Mouse (Mus musculus) left cerebral cortex, adult 2 months (tissue): ENCODE results near the gene Tex19.2. TPM values are rescaled to one million over a fixed set of nuclear protein-coding genes. Genes with fewer than 3 reads are reported as not detected.

Experiments
- DNase-seq, 2 experiments: peaks; one replicate each; pipeline ENCODE4 v3.0.0; 2021 to 2022; ENCODE audit warnings: low spot score in 2 of 2, mixed read lengths in 1 of 2; ENCODE audit errors: extremely low spot score in 1 of 2
- H3K27ac ChIP-seq: fragments of 200-600 bp; 2 replicates; pipeline ENCODE4 v1.8.1; 2022
- H3K4me3 ChIP-seq: fragments of 200-600 bp; 2 replicates; pipeline ENCODE4 v1.8.1; 2022
- CTCF ChIP-seq: fragments of 200-600 bp; IDR thresholded peaks from 2 replicates; pipeline ENCODE4 v1.8.1; 2022; ENCODE audit warnings: antibody characterized with exemption, mild to moderate bottlenecking, moderate library complexity
- intact Hi-C: fragments of 180-260 bp; cut with DNase I; formaldehyde crosslinking; loops from one replicate; pipeline ENCODE4 v1.15.1; 2025
- long read RNA-seq, 2 experiments: library from polyadenylated mRNA; stranded (forward); transcript quantifications; one replicate each; pipeline ENCODE4 v2.0.0; 2021; ENCODE audit warnings: borderline mapping rate in 2 of 2
- total RNA-seq, 2 experiments: library from RNA; stranded (reverse); gene quantifications; 2 replicates each; pipeline ENCODE4 v1.2.3; 2021

Gene Tex19.2
- total RNA-seq, result not detected
- long read RNA-seq, experiment 1, result 0 reads
- long read RNA-seq, experiment 2, result 0 reads

DNA sequence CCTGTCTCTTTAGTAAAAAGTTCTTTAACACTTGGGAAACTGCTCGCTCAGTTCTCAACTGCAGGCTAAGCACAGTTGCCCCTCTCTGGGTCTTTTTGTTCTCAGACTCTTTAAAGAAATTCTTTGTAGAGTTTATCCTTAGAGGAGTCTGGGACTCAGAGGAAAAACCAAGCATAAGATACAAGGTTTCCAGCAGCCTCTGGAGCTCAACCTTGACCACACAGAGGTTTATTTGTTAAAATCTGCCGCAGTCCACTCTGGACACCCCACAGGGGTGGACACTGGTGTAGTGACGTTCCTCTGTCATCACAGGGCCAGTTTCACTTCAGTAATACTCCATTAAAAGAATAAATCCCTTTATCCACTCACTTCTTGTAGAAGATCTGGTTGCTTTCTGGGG lies at the start of gene Tex19.2:
Tex19.2 (minus strand) TSS at position 101 of the 400 bp plus-strand sequence.
- Histone ChIP-seq H3K27ac (no peak within 1 kb of the TSS), H3K4me3 (no peak within 1 kb of the TSS)
- no peak for DNase-seq
- intact Hi-C loops, result no loop called here
- TF ChIP-seq CTCF, result no peak

DNA sequence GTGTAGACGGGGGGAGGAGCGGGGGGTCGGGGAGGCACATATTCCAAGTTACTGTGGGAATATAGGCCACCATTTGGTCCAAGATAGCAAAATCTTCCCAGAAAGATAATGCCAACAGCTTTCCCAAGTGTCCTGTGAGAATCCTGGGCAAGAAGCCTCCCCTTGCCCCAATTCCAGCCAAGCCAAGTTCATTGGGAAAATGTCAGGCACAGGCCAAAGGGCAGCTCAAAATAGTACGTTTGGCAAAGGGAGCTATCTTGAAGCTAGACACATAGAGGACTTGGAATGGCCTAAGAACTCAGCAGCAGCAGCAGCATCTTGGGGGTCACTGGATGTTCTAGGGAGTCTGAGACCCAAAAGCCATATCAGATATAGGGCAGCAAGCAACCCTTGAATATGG lies 45.3 kb upstream of the Tex19.2 start:
- intact Hi-C loops, result no loop called here

DNA sequence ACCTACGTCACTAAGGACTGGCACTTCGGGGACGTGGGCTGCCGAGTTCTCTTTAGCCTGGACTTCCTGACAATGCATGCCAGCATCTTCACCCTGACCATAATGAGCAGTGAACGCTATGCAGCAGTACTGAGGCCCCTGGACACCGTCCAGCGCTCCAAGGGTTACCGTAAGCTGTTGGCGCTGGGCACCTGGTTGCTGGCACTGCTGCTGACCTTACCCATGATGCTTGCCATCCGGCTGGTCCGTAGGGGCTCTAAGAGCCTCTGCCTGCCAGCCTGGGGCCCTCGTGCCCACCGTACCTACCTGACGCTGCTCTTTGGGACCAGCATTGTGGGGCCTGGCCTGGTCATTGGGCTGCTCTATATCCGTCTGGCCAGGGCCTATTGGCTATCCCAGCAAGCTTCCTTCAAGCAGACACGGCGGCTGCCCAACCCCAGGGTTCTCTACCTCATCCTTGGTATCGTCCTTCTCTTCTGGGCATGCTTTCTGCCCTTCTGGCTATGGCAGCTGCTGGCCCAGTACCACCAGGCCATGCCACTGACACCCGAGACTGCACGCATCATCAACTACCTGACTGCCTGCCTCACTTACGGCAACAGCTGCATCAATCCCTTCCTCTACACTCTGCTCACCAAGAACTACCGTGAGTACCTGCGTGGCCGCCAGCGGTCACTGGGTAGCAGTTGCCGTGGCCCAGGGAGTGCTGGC lies 42.3 kb upstream of the Tex19.2 start:
- intact Hi-C loops, result no loop called here
- no peak for TF ChIP-seq CTCF

More for the DNA sequence above, 45.3 kb upstream of the Tex19.2 start:
- no peak for DNase-seq
- no peak overlapping the region for H3K4me3 ChIP-seq
- no peak for TF ChIP-seq CTCF
- no peak overlapping the region for H3K27ac ChIP-seq

DNA sequence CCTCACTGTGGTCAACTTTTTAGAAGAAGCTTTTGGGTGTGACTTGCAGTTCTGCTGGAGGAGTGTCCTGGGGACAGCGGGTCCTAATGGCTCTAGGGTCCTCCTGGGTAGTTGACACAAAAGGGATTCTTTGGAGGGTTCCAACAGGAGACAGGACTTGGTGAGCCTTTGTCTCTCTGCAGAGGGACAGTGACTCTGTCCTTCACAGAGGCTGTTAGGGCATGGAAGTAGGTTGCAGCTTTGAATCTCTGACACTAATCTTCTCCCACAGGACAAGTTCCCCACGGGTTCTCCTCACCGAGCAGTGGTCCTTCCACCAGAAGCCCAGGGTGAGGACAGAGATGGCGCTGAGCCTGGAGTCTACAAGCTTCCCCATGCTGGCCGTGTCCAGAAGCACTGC lies 41.5 kb upstream of the Tex19.2 start, which contains the start of gene Uts2r:
Uts2r (plus strand) TSS at position 301 of the 400 bp plus-strand sequence.
- Histone ChIP-seq H3K4me3 (no peak within 1 kb of the TSS), H3K27ac (no peak within 1 kb of the TSS)
- intact Hi-C loops, result no loop called here
- no peak for DNase-seq
- no peak for TF ChIP-seq CTCF

More for the DNA sequence above, 42.3 kb upstream of the Tex19.2 start:
- Histone ChIP-seq H3K4me3 (no peak overlapping the region), H3K27ac (no peak overlapping the region)
- DNase-seq, result no peak

DNA sequence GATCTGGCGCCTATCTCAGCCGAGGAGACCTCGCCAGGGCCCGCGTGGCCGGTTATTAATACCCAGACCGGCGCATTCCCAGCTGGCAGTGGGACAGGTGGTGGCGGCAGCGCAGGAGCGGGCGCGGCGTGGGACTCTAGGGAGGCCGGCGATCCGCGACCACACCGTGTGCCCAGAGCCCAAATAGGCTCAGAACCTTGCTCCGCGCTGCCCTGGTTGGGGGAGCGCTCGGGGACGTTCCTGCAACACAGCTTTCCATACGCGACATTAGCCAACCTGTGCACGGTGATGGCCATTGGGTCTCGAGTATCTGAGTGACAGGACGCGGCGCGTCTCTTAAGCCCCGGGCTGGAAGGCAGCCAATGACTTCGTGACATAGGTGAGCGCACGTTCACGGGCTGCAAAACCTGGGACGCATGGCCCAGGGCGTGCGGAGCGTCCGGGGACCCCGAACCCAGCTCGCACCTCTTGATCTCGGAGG lies 38.0 kb upstream of the Tex19.2 start:
- Histone ChIP-seq H3K27ac (no peak overlapping the region), H3K4me3 (peak overlapping the region; percentile 16)
- TF ChIP-seq CTCF, result no peak
- intact Hi-C loops, result no loop called here
- no peak for DNase-seq

DNA sequence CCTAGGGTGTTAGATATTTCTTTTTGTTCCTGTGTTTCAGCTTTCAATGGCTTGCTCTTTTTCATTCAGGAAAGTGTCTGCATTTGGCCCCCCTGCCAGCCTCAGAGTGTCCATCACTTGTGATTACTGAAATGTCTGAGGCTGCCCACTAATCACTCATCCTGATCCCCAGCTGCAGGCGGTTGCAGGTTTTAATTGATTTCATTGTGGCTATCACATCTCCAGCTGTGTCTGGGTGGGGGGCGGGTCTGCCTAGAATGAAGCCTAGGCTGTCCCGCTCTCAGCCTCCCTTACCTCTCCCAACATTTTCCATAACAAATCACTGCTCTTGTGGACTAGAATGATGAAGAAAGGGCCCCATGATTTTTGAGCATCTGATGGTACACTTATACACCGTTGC lies 35.7 kb upstream of the Tex19.2 start:
- no peak for TF ChIP-seq CTCF
- intact Hi-C loops, result no loop called here
- no peak for DNase-seq
- Histone ChIP-seq H3K4me3 (no peak overlapping the region), H3K27ac (no peak overlapping the region)

DNA sequence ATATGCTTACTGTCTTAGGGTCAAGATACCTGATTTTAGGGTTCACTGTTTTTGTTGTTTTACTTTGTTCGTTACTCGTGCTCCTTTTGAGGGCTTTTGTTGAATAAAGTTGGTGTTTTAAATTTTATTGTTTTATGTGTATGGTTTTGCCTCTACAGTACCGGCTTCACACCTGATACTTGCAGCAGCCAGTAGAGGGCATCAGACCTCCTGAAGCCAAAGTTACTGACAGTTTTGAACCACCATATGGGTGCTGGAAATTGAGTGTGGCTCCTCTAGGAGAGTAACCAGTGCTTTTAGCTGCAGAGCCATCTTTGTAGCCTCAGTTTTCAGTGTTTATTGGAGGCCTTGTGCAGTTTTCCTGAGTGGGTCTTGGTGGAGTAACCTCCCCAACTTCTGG lies 29.7 kb upstream of the Tex19.2 start:
- H3K27ac ChIP-seq, result no peak overlapping the region
- no peak for DNase-seq
- TF ChIP-seq CTCF, result peak; percentile 37
- intact Hi-C loops, result no loop called here
- no peak overlapping the region for H3K4me3 ChIP-seq

DNA sequence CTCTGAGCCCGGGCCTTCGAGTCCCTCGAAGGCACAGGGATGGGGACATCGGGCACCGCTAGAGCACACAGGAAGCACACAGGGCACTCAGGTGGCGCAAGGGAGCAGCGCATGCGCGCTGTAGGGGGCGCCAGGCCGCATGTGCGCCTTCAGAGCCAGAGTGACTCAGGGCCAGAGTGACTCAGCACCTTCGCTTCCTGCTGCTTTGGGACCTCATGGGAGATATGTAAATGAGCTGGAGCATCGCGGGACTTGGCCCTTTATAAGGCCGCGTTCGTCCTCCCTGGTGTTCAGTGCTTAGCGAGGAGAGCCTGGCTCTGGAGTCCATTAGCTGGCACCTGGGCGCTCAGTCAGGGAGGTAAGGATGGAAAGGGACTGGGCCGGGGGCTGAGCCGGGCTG lies 27.4 kb upstream of the Tex19.2 start, which contains the start of gene Tex19.1:
Tex19.1 (plus strand) TSS at position 279 of the 400 bp plus-strand sequence.
- TF ChIP-seq CTCF, result no peak
- DNase-seq, result no peak
- intact Hi-C loops, result no loop called here
- Histone ChIP-seq H3K27ac (no peak within 1 kb of the TSS), H3K4me3 (no peak within 1 kb of the TSS)

DNA sequence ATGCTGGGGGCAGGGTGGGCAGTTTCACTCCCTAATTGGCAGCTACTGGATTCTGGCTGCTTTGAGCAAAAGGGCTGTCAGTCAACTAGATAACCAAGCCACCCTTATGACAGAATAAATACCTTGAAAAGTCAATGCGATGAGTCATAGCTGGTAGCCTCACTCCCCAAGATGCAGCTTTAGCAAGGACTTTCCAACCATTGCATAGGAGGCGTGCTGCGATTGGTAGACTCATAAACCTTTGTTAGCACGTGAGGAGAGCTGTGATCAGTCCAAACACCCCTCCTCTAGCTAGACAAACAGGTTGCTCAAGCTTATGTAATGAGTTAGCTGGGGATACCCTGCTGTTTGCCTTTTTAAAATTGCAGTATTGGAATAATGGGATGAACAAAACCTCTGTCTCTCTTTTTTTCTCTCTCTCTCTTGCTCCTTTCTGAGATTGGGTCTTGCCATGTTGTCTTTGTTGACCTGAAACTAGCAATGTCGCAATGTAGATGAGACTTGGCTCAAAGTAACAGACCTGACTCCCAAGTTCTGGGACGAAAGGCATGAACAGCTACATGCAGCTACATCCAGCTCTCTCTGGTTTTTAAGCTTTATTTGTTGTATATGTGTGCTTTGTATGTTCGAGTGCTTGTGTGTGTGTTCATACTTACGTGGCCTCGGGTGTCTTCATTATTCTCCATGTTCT lies 25.0 kb upstream of the Tex19.2 start:
- no peak for DNase-seq
- Histone ChIP-seq H3K27ac (no peak overlapping the region), H3K4me3 (no peak overlapping the region)
- no peak for TF ChIP-seq CTCF
- intact Hi-C loops, result no loop called here

DNA sequence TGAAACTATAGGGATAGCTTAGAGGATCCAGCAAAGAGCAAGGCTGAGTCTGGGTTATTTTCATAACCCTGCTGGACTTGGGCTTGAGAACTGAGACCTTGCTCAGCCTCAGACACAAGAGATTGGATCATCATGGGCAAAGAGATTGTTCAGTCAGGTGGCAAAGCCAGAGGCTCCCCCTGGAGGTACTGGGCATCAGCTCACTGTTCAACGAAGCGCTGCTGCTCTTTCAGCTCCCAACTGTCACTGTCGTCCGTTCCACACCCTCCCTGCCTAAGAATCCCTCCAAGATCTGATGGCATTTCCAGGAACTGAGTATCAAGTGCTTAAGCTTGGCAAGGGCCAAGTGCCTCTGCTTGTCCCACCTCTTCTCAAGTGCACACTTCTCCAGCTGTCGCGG lies 20.3 kb upstream of the Tex19.2 start:
- no peak overlapping the region for H3K4me3 ChIP-seq
- H3K27ac ChIP-seq, result no peak overlapping the region
- intact Hi-C loops, result no loop called here
- TF ChIP-seq CTCF, result peak; percentile 24
- DNase-seq, result no peak

DNA sequence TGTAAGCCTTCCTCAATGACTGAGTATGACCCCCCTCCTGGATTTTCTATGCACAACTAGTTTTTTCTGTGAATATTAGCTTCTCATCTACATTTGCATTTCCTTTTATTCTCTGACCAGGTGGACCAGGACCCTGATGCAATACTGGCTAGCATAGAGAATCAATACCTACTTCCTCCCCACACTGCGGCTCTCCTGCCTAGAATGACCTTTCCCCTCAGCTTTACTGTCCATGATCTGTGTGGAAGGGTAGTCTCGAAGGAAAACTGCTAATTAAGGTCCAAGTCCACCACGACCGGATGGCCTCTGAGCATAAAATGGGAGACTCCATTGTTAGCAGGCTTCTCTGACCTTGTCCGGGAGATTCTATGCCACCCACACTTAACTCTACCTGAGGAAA lies 19.2 kb upstream of the Tex19.2 start:
- DNase-seq, result no peak
- no peak overlapping the region for H3K4me3 ChIP-seq
- intact Hi-C loops, result no loop called here
- no peak for TF ChIP-seq CTCF
- H3K27ac ChIP-seq, result no peak overlapping the region

DNA sequence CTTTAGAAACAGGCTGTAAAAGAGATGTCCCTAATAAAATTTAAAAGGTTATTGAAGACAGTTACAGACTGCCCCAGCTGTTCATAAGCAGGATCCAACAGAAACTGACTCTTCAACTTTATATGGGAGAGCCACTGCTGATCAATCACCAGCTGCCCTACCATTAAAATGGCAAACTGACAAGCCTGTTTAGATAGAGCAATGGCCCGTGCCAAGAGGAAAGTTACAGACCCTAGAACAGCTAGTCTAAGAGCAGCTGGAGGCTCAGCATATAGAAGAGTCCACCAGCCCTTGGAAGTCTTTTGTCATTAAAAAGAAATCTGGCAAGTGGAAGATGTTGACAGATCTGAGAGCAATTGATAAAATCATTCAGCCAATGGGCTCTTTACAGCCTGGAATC lies 16.1 kb upstream of the Tex19.2 start:
- intact Hi-C loops, result no loop called here
- H3K27ac ChIP-seq, result no peak overlapping the region
- no peak for TF ChIP-seq CTCF
- DNase-seq, result no peak
- no peak overlapping the region for H3K4me3 ChIP-seq
